Mouse (Mus musculus): ENCODE data around the gene Fryl. TPM values are rescaled to one million over a fixed set of nuclear protein-coding genes. Genes with fewer than 3 reads are reported as not detected.

The Fryl gene
- polyA plus RNA-seq, 1 experiment from 2014 or later = 20.8 TPM

DNA sequence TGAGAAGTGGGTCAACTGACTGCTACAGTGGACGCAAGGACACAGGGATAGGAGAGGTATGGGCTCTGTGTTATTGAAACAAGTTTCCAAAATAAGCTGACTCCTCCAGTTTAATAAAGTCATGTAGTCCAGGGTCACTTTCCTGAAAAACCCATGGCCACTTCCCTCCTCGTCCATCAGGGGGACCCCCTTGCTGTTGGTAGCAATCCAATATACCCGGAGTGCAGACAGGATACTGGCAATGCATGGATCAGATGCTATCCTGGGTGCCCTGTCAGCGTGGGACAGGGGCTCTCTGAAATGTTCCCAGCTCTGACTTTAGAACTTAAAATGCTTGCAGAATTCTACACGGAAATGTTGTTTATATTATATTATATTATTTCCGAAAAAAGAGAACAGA lies 34.0 kb downstream of the Fryl start:
- H3K4me1 ChIP-seq (replicated peaks; ENCODE audit: control insufficient read depth, insufficient read depth) = no peaks in the 10 kb centered on the region
- no peak for TF ChIP-seq EP300 (optimal IDR thresholded peaks at IDR 0.05)
- TF ChIP-seq CTCF (IDR thresholded peaks at IDR 0.05; ENCODE audit: low read depth) = peak; percentile 69
- H3K36me3 ChIP-seq (ENCODE audit: control insufficient read depth, insufficient read depth, low read length) = no peaks in the 10 kb centered on the region
- no peaks in the 10 kb centered on the region for H3K27me3 ChIP-seq (ENCODE audit: control insufficient read depth, insufficient read depth, low read length)
- DNase-seq (ENCODE audit: low spot score) (no peak), ATAC-seq (ENCODE audit: low FRiP score, low TSS enrichment) (no peak)
- WGBS = 49% methylated on average over 6 of the region's 6 CpGs
- H3K27ac ChIP-seq (replicated peaks) = no peak overlapping the region
- no peak overlapping the region for H3K4me2 ChIP-seq (replicated peaks; ENCODE audit: low read depth)
- no peaks in the 10 kb centered on the region for H3K9me3 ChIP-seq (ENCODE audit: control insufficient read depth, low read length)
- H3K4me3 ChIP-seq (ENCODE audit: low read depth, low read length) = no peak overlapping the region
- H3K9ac ChIP-seq (ENCODE audit: low read length) = no peak overlapping the region

DNA sequence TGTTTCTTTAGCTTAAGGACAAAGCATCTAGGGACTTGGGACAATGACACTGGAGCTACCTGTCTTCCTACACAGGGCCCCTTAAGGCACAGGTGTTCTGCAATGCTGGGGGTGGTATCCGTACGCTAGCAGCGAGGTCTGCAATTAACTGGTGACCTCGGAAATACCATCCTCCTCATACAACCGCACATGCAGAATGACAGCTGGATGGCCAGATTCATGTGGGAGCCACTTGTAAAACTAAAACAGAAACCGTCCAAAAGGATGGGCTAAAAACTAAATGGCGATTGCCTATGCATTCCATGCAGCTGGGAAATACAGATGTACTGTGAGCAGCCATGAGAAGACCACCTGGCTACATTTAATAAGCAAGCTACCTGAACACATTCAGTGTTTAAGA lies 34.6 kb downstream of the Fryl start:
- TF ChIP-seq CTCF (IDR thresholded peaks at IDR 0.05; ENCODE audit: low read depth) (no peak), EP300 (optimal IDR thresholded peaks at IDR 0.05) (no peak)
- Histone ChIP-seq H3K9me3 (ENCODE audit: control insufficient read depth, low read length) (no peaks in the 10 kb centered on the region), H3K27me3 (ENCODE audit: control insufficient read depth, insufficient read depth, low read length) (no peaks in the 10 kb centered on the region), H3K27ac (replicated peaks) (no peak overlapping the region), H3K4me2 (replicated peaks; ENCODE audit: low read depth) (no peak overlapping the region), H3K36me3 (ENCODE audit: control insufficient read depth, insufficient read depth, low read length) (no peaks in the 10 kb centered on the region), H3K9ac (ENCODE audit: low read length) (no peak overlapping the region), H3K4me3 (ENCODE audit: low read depth, low read length) (no peak overlapping the region), H3K4me1 (replicated peaks; ENCODE audit: control insufficient read depth, insufficient read depth) (no peaks in the 10 kb centered on the region)
- ATAC-seq (ENCODE audit: low FRiP score, low TSS enrichment) = no peak
- no peak for DNase-seq (ENCODE audit: low spot score)
- 81% methylated on average over 7 of the region's 7 CpGs for WGBS

DNA sequence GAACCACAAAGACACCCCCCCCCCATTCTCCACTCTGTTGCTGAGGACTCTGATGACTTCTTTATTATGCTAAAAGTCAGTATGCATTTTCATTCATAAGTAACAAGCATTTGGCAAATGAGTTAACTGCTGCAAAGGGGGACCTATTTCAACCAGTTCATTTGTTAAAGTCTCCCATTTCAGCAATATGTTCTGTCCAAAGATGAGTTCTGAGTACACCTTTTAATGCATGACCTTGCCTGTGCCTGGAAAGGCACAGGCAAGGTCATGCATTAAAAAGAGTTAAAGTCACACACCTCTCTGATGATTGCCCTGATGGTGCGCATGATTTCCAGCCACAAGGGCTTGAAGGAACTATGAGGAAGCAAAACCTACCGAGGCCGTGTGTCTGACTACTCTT lies 36.7 kb downstream of the Fryl start:
- Histone ChIP-seq H3K27ac (replicated peaks) (no peak overlapping the region), H3K4me1 (replicated peaks; ENCODE audit: control insufficient read depth, insufficient read depth) (no peaks in the 10 kb centered on the region), H3K9me3 (ENCODE audit: control insufficient read depth, low read length) (no peaks in the 10 kb centered on the region), H3K27me3 (ENCODE audit: control insufficient read depth, insufficient read depth, low read length) (no peaks in the 10 kb centered on the region), H3K4me3 (ENCODE audit: low read depth, low read length) (no peak overlapping the region), H3K36me3 (ENCODE audit: control insufficient read depth, insufficient read depth, low read length) (no peaks in the 10 kb centered on the region), H3K9ac (ENCODE audit: low read length) (no peak overlapping the region), H3K4me2 (replicated peaks; ENCODE audit: low read depth) (no peak overlapping the region)
- WGBS = 82% methylated on average over 3 of the region's 3 CpGs
- DNase-seq (ENCODE audit: low spot score) (no peak), ATAC-seq (ENCODE audit: low FRiP score, low TSS enrichment) (no peak)
- TF ChIP-seq CTCF (IDR thresholded peaks at IDR 0.05; ENCODE audit: low read depth) (no peak), EP300 (optimal IDR thresholded peaks at IDR 0.05) (no peak)

DNA sequence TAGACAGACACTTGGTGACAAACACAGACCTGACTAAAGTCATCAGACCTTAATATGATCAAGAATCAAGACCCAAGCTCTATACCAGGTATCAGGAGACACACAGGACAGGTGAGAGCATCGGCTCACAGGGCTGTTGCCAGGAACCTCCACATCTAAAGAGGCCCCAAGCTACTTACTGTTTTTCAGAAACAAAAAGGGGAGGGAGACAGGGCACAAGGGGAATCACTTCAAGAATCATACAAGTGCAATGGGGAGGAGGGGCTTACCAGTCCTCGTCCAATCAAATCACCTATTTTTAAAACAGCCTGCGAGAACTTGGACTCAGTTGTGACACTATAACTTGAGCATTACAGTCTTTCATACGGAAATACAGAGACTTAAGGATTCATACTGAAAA lies 38.4 kb downstream of the Fryl start:
- 89% methylated on average over 4 of the region's 4 CpGs for WGBS
- H3K4me1 ChIP-seq (replicated peaks; ENCODE audit: control insufficient read depth, insufficient read depth) = no peaks in the 10 kb centered on the region
- no peak overlapping the region for H3K9ac ChIP-seq (ENCODE audit: low read length)
- H3K4me2 ChIP-seq (replicated peaks; ENCODE audit: low read depth) = no peak overlapping the region
- H3K9me3 ChIP-seq (ENCODE audit: control insufficient read depth, low read length) = no peaks in the 10 kb centered on the region
- H3K27ac ChIP-seq (replicated peaks) = no peak overlapping the region
- H3K4me3 ChIP-seq (ENCODE audit: low read depth, low read length) = no peak overlapping the region
- H3K36me3 ChIP-seq (ENCODE audit: control insufficient read depth, insufficient read depth, low read length) = no peaks in the 10 kb centered on the region; the same call in 1 of the 2 replicates
- no peaks in the 10 kb centered on the region for H3K27me3 ChIP-seq (ENCODE audit: control insufficient read depth, insufficient read depth, low read length)
- DNase-seq (ENCODE audit: low spot score) (no peak), ATAC-seq (ENCODE audit: low FRiP score, low TSS enrichment) (no peak)
- TF ChIP-seq CTCF (IDR thresholded peaks at IDR 0.05; ENCODE audit: low read depth) = no peak
- no peak for TF ChIP-seq EP300 (optimal IDR thresholded peaks at IDR 0.05)

DNA sequence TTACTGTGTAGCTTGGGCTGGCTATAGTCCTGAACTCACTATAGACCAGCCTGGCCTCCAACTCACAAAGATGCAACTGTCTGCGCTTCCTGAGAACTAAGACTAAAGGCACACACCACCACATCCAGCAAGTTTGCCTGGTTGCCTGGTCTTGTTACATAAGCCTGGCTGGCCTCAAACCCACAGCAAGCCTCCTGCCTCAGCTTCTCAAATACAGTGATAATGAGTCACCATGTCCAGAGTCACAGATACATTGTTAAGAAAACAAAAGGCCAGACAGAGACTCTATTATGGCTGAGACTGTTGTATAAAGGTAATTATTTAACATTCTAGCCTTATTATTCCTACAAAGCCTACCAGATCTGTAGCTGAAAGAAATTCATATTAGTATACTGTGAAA lies 39.3 kb downstream of the Fryl start:
- H3K9me3 ChIP-seq (ENCODE audit: control insufficient read depth, low read length) = no peaks in the 10 kb centered on the region
- no peak overlapping the region for H3K9ac ChIP-seq (ENCODE audit: low read length)
- no peaks in the 10 kb centered on the region; the same call in 1 of the 2 replicates for H3K36me3 ChIP-seq (ENCODE audit: control insufficient read depth, insufficient read depth, low read length)
- WGBS = 100% methylated on average over 1 of the region's 1 CpGs
- no peak overlapping the region for H3K27ac ChIP-seq (replicated peaks)
- no peaks in the 10 kb centered on the region for H3K27me3 ChIP-seq (ENCODE audit: control insufficient read depth, insufficient read depth, low read length)
- DNase-seq (ENCODE audit: low spot score) (no peak), ATAC-seq (ENCODE audit: low FRiP score, low TSS enrichment) (no peak)
- H3K4me3 ChIP-seq (ENCODE audit: low read depth, low read length) = no peak overlapping the region
- no peak overlapping the region for H3K4me2 ChIP-seq (replicated peaks; ENCODE audit: low read depth)
- no peak for TF ChIP-seq CTCF (IDR thresholded peaks at IDR 0.05; ENCODE audit: low read depth)
- TF ChIP-seq EP300 (optimal IDR thresholded peaks at IDR 0.05) = no peak
- H3K4me1 ChIP-seq (replicated peaks; ENCODE audit: control insufficient read depth, insufficient read depth) = no peaks in the 10 kb centered on the region

DNA sequence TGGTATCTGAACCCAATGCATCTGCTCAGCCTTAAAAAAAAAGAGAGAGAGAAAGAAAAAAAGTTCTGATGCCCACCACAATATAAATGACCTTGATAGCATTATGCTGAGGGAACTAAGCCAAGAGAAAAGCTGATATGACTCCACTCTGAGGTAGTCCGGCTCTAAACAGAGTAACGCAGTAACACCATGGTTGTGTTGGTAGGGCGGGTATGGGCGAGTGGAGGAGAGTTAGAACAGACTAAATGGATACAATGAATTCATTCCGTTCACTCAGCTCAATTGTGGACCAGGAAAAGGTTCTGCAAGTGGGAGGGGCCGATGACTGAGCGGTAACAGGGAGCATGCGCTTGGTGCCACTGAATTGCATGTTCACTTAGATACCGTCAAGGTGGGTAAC lies 40.4 kb downstream of the Fryl start:
- no peak overlapping the region for H3K9ac ChIP-seq (ENCODE audit: low read length)
- H3K27me3 ChIP-seq (ENCODE audit: control insufficient read depth, insufficient read depth, low read length) = no peaks in the 10 kb centered on the region
- no peaks in the 10 kb centered on the region; the same call in 1 of the 2 replicates for H3K36me3 ChIP-seq (ENCODE audit: control insufficient read depth, insufficient read depth, low read length)
- ATAC-seq (ENCODE audit: low FRiP score, low TSS enrichment) = 0 out of 2 replicates have a peak, but pooled peaks have one; percentile 24
- no peak for TF ChIP-seq EP300 (optimal IDR thresholded peaks at IDR 0.05)
- TF ChIP-seq CTCF (IDR thresholded peaks at IDR 0.05; ENCODE audit: low read depth) = no peak
- H3K4me1 ChIP-seq (replicated peaks; ENCODE audit: control insufficient read depth, insufficient read depth) = no peaks in the 10 kb centered on the region
- no peak overlapping the region for H3K27ac ChIP-seq (replicated peaks)
- H3K9me3 ChIP-seq (ENCODE audit: control insufficient read depth, low read length) = no peaks in the 10 kb centered on the region
- WGBS = 82% methylated on average over 9 of the region's 9 CpGs
- DNase-seq (ENCODE audit: low spot score) = no peak
- no peak overlapping the region for H3K4me2 ChIP-seq (replicated peaks; ENCODE audit: low read depth)
- no peak overlapping the region for H3K4me3 ChIP-seq (ENCODE audit: low read depth, low read length)
